In genomic region chr17:86228850-86229249, GRCm38 (mm10) we compare ENCODE assay signal across 19 mouse cellular contexts.
DNase-seq lines count a peak whose midpoint lies in the region; TF ChIP-seq lines count a peak whose summit lies in the region.
"Had no signal": no experiment of that assay in that cellular context is flagged by ENCODE, and none has a peak within 500 bp of the region (broad histone marks: within the 10 kb centered on the region; RNA-seq: fewer than 3 reads in every experiment).

No protein-coding gene starts in this region.

- H3K4me3 ChIP-seq in left cerebral cortex, adult 2 months = no peak overlapping the region
- H3K4me3 ChIP-seq: hindbrain, embryonic 13.5 days had no signal

- no peak for TF ChIP-seq CTCF in left cerebral cortex, adult 2 months (IDR thresholded peaks at IDR 0.05)

- peak overlapping the region; percentile 92 for H3K27ac ChIP-seq in left cerebral cortex, adult 2 months
- H3K27ac ChIP-seq: hindbrain, embryonic 13.5 days had no signal

- peak; percentile 53 for DNase-seq in left cerebral cortex, adult 11 months (ENCODE audit: low spot score)
- DNase-seq in left cerebral cortex, postnatal 4 days = no peak
- DNase-seq in frontal cortex, adult 2 months (ENCODE audit: extremely low spot score in 1 of 2, low spot score in 1 of 2) = peak; percentile 67 to 78
- DNase-seq in left cerebral cortex, adult 2 months (ENCODE audit: extremely low spot score in 1 of 2, low spot score in 2 of 2) = peak; percentile 60 to 71
- peak; percentile 63 for DNase-seq in right cerebral cortex, postnatal 14 days
- no peak for DNase-seq in urinary bladder, adult 2 months (ENCODE audit: low spot score)
- DNase-seq in spleen, adult 12 weeks (ENCODE audit: low spot score) = no peak
- DNase-seq: cerebellum, adult 2 months; cerebellum, postnatal 36 days; gastrocnemius, postnatal 36 days; heart, postnatal 10 days; kidney, adult 8-10 months; kidney, postnatal 14 days; liver; lung, adult 2 months; lung, postnatal 36 days; retina, postnatal 1 day; thymus, postnatal 14 days had no signal

- intact Hi-C loops in left cerebral cortex, postnatal 4 days (cut with DNase I) = no loop called here
- intact Hi-C loops in left cerebral cortex, adult 2 months (cut with DNase I) = no loop called here

Comparison
In these comparisons a context has a peak if more than half of its experiments do, and no peak if none do; other contexts are left out.
1. DNase-seq: peak in left cerebral cortex, adult 11 months (single experiment), frontal cortex, adult 2 months (2 of 2), left cerebral cortex, adult 2 months (2 of 2) and right cerebral cortex, postnatal 14 days (single experiment); none in left cerebral cortex, postnatal 4 days (single experiment), urinary bladder, adult 2 months (single experiment) and spleen, adult 12 weeks (single experiment).